ENCODE assay signal across 31 mouse cellular contexts in the genomic region with DNA sequence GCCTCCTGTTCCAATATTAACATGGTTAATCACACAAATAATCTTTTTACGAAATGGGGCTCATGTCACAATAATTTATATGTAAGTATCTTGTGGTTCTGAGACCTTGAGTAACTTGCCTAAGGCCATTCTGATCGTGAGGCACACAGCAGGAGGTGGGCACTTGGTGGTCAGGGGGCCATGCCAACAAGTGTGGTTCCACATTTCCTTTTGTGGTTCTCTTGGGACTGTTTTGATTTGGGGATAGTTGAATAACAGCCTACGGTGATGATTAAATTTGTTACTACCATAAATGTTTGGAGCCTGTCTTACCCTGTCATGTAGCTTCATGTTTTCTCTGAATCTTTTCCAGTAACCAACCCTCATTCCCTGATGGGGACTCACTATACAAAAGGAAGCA.
DNase-seq lines count a peak whose midpoint lies in the region; ATAC-seq lines count a peak whose summit lies in the region.
"Had no signal": no experiment of that assay in that cellular context is flagged by ENCODE, and none has a peak within 500 bp of the region (broad histone marks: within the 10 kb centered on the region; RNA-seq: fewer than 3 reads in every experiment).

No protein-coding gene starts in this region.

- ATAC-seq in megakaryocyte progenitor cell, adult 5-6 weeks (replicated peaks; ENCODE audit: poor library complexity), result peak; percentile 87
- no peak for ATAC-seq in midbrain, embryonic 13.5 days
- ATAC-seq: hindbrain, embryonic 16.5 days; midbrain, embryonic 16.5 days had no signal

- H3K4me3 ChIP-seq in midbrain, embryonic 13.5 days (replicated peaks), result no peak overlapping the region
- H3K4me3 ChIP-seq: embryonic facial prominence, embryonic 12.5 days; forebrain, embryonic 12.5 days; heart, adult 2 months; heart, embryonic 12.5 days; hindbrain, embryonic 10.5 days; kidney, embryonic 15.5 days; limb, embryonic 13.5 days; lung, embryonic 15.5 days; neural tube, embryonic 12.5 days had no signal

- no peaks in the 10 kb centered on the region for H3K9me3 ChIP-seq in midbrain, embryonic 13.5 days
- H3K9me3 ChIP-seq: embryonic facial prominence, embryonic 12.5 days; forebrain, embryonic 12.5 days; heart, embryonic 12.5 days; hindbrain, embryonic 10.5 days; kidney, embryonic 15.5 days; limb, embryonic 13.5 days; lung, embryonic 15.5 days; neural tube, embryonic 12.5 days had no signal

- no peaks in the 10 kb centered on the region for H3K27me3 ChIP-seq in midbrain, embryonic 13.5 days
- H3K27me3 ChIP-seq: embryonic facial prominence, embryonic 12.5 days; forebrain, embryonic 12.5 days; heart, embryonic 12.5 days; kidney, embryonic 15.5 days; limb, embryonic 13.5 days; lung, embryonic 15.5 days; neural tube, embryonic 12.5 days had no signal

- peaks cover 11% of the 10 kb centered on the region for H3K4me1 ChIP-seq in midbrain, embryonic 13.5 days (replicated peaks)
- H3K4me1 ChIP-seq: hindbrain, embryonic 10.5 days had no signal

- DNase-seq in adrenal gland, adult 2 months, result peak; percentile 39
- no peak for DNase-seq in adrenal gland, postnatal 14 days
- peak; percentile 77 for DNase-seq in Muller cell, postnatal 12 days (ENCODE audit: inconsistent ontology term)
- peak; percentile 61 for DNase-seq in fibroblast of lung, adult 2 months (ENCODE audit: low read depth)
- no peak for DNase-seq in thymus, postnatal 10 days (ENCODE audit: low spot score in 2 of 2)
- DNase-seq in spleen, postnatal 14 days (ENCODE audit: low spot score in 2 of 2), result no peak
- DNase-seq: cerebellum, adult 8-10 months; cerebellum, postnatal 36 days; embryo, embryonic 11 days; gastrocnemius, postnatal 14 days; heart, adult 2 months; kidney, adult 18-20 months; kidney, postnatal 25 days; lung, postnatal 4 days; right cerebral cortex, adult 18-20 months; right cerebral cortex, postnatal 4 days; thymus, adult 2 months; thymus, postnatal 4 days had no signal

- H3K36me3 ChIP-seq in midbrain, embryonic 13.5 days, result no peaks in the 10 kb centered on the region
- H3K36me3 ChIP-seq: embryonic facial prominence, embryonic 12.5 days; forebrain, embryonic 12.5 days; heart, embryonic 12.5 days; hindbrain, embryonic 10.5 days; limb, embryonic 13.5 days; lung, embryonic 15.5 days; neural tube, embryonic 12.5 days had no signal

- H3K9ac ChIP-seq in midbrain, embryonic 13.5 days (replicated peaks), result no peak overlapping the region
- H3K9ac ChIP-seq: embryonic facial prominence, embryonic 12.5 days; forebrain, embryonic 12.5 days; heart, embryonic 12.5 days; kidney, embryonic 15.5 days; limb, embryonic 13.5 days; lung, embryonic 15.5 days; neural tube, embryonic 12.5 days had no signal

- no peak overlapping the region for H3K4me2 ChIP-seq in midbrain, embryonic 13.5 days (replicated peaks)
- H3K4me2 ChIP-seq: embryonic facial prominence, embryonic 12.5 days; forebrain, embryonic 12.5 days; heart, embryonic 12.5 days; kidney, embryonic 15.5 days; limb, embryonic 13.5 days; liver, embryonic 11.5 days; lung, embryonic 15.5 days; neural tube, embryonic 12.5 days had no signal

- WGBS in midbrain, embryonic 13.5 days, result 88% methylated on average over 3 of the region's 3 CpGs

- H3K27ac ChIP-seq in midbrain, embryonic 13.5 days, result no peak overlapping the region
- H3K27ac ChIP-seq: embryonic facial prominence, embryonic 12.5 days; forebrain, embryonic 12.5 days; heart, adult 2 months; hindbrain, embryonic 10.5 days; kidney, embryonic 15.5 days; limb, embryonic 13.5 days; lung, embryonic 15.5 days; neural tube, embryonic 12.5 days had no signal

Comparison
In these comparisons a context has a peak if more than half of its experiments do, and no peak if none do; other contexts are left out.
1. DNase-seq: peak in adrenal gland, adult 2 months (single experiment), Muller cell, postnatal 12 days (single experiment) and fibroblast of lung, adult 2 months (single experiment); none in adrenal gland, postnatal 14 days (single experiment), thymus, postnatal 10 days (0 of 2) and spleen, postnatal 14 days (0 of 2).